In genomic region chr2:175800993-175801392, GRCm38 (mm10) we compare ENCODE assay signal across 6 mouse cellular contexts. TPM values are rescaled to one million over a fixed set of nuclear protein-coding genes. Genes with fewer than 3 reads are reported as not detected.
DNase-seq lines count a peak whose midpoint lies in the region; ATAC-seq and TF ChIP-seq lines count a peak whose summit lies in the region.
"Not testable (repeated sequence)": the region's sequence is repeated elsewhere in the genome, so short reads cannot be mapped to it uniquely, and the experiment has no call there.
"Had no signal": no experiment of that assay in that cellular context is flagged by ENCODE, and none has a peak within 500 bp of the region (broad histone marks: within the 10 kb centered on the region; RNA-seq: fewer than 3 reads in every experiment).

Gm14288 (minus strand) TSS chr2:175801093.

- TF ChIP-seq CTCF in heart, adult 2 months (IDR thresholded peaks at IDR 0.05): not testable (repeated sequence)

- TF ChIP-seq POLR2A in heart, adult 2 months (IDR thresholded peaks at IDR 0.05; ENCODE audit: insufficient read depth, low read depth, low read length): not testable (repeated sequence)

- not testable (repeated sequence) for H3K27me3 ChIP-seq in heart, adult 2 months (ENCODE audit: control insufficient read depth, insufficient read depth, low read length)

- not testable (repeated sequence) for DNase-seq in adrenal gland, postnatal 14 days; heart, adult 2 months; heart, postnatal 36 days; layer of hippocampus, adult 8-10 months (ENCODE audit: low spot score in 2 of 2)

- H3K4me1 ChIP-seq in heart, adult 2 months (ENCODE audit: control insufficient read depth, insufficient read depth, low read length): not testable (repeated sequence)

- no CpG with 5 or more reads among the region's 6 CpGs for WGBS in heart, adult 2 months

- intact Hi-C loops in heart, adult 2 months (cut with DNase I); heart, postnatal 36 days (cut with DNase I): not testable (repeated sequence)

- not testable (repeated sequence) for H3K9ac ChIP-seq in heart, adult 2 months (ENCODE audit: low read depth, low read length)

- H3K27ac ChIP-seq in heart, adult 2 months: not testable (repeated sequence)

- not testable (repeated sequence) for H3K4me3 ChIP-seq in heart, adult 2 months

- H3K79me2 ChIP-seq in heart, adult 2 months (replicated peaks; ENCODE audit: control insufficient read depth, insufficient read depth, low read length): not testable (repeated sequence)

- H3K36me3 ChIP-seq in heart, adult 2 months (ENCODE audit: control insufficient read depth, insufficient read depth, low read length): not testable (repeated sequence)

- TF ChIP-seq EP300 in heart, adult 2 months (IDR thresholded peaks at IDR 0.05; ENCODE audit: insufficient read depth, low read depth, low read length): not testable (repeated sequence)

- ATAC-seq in common myeloid progenitor, adult 5-6 weeks (replicated peaks; ENCODE audit: low read depth, poor library complexity, severe bottlenecking): not testable (repeated sequence)

RNA-seq across cellular contexts. Expression of gene Gm14288, which starts in this region (rescaled TPM):
- 5.9 and 10.2 TPM in 2 replicates for total RNA-seq in adrenal gland, postnatal 14 days (2021)
- total RNA-seq in common myeloid progenitor, adult 5-6 weeks (2017): 7.3 and 10.8 TPM in 2 replicates
- total RNA-seq in heart, adult 2 months (2021): 10 to 100 TPM; 18.0 to 21.0 TPM
- 1.2 and 4.0 TPM in 2 replicates for polyA plus RNA-seq in heart, adult 2 months (2012; rRNA removed)
- 10 to 100 TPM; 12.2 to 14.0 TPM for total RNA-seq in heart, postnatal 36 days (2021)
- 10 to 100 TPM in 3 of 4 experiments, 1 to 10 TPM in 1; 3.9 to 16.9 (median 15.1) TPM for total RNA-seq in layer of hippocampus, adult 8-10 months (2022)
- polyA plus RNA-seq: forebrain, embryonic 11.5 days had no signal
